Mouse (Mus musculus) urinary bladder, postnatal 4 days (tissue): ENCODE measurements around the gene Lig3.

Experiments used
- DNase-seq, 2 experiments: peaks; one replicate each; pipeline ENCODE4 v3.0.0; 2021 to 2022; ENCODE audit warnings: low spot score in 2 of 2

Gene Lig3

GRCm38 (mm10) chr11:82780983-82781903 is at the start of gene Lig3:
Gene Lig3 (plus strand): TSS chr11:82781108.
- peak; percentile 89 to 93 for DNase-seq

DNA sequence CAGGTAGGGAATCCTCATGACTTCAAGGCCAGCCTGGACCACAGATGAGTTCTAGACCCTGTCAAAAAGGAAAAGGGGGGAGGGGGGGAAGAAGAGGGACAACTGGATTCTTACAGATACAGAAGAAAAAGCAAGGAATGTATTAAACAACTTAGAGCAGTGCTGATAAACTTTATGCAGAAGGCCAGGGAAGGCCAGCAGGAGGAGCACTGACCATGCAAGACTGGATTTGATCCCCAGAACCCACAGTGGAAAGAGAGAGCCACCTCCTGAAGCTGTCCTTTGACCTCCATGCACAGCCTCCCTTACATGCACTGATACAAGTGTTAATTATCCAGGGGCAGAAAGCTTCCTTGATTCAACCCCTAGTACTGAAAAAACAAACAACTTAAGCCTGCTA is 46.7 kb upstream of the Lig3 start:
- DNase-seq = no peak

GRCm38 (mm10) chr11:82739006-82739405 is 41.9 kb upstream of the Lig3 start:
- no peak for DNase-seq

DNA sequence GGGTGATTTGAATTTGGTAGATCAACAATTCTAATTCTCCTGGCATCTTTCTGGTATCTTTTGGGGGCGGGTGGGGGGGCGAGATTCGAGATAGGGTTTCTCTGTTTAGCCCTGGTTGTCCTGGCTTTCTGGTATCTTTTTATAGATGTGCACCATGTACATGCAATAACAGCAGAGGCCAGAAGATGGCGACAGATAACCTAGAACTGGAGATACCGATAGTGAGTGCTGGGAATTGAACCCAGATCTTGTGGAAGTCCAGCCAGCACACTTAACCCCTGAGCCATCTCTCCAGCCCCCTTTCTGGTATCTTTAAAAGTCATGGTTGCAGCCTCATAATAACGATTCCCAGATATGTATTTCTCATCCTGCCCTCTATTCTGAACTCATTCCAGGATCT is 34.8 kb upstream of the Lig3 start:
- DNase-seq = no peak

GRCm38 (mm10) chr11:82746857-82747366 is 34.0 kb upstream of the Lig3 start:
- DNase-seq = no peak

GRCm38 (mm10) chr11:82752349-82753115 is 28.4 kb upstream of the Lig3 start:
- no peak for DNase-seq

GRCm38 (mm10) chr11:82755919-82756318 is 25.0 kb upstream of the Lig3 start:
- DNase-seq = no peak

GRCm38 (mm10) chr11:82762286-82762829 is 18.6 kb upstream of the Lig3 start:
- DNase-seq = no peak

GRCm38 (mm10) chr11:82763261-82763660 is 17.6 kb upstream of the Lig3 start:
- DNase-seq = no peak

GRCm38 (mm10) chr11:82763742-82764437 is 17.0 kb upstream of the Lig3 start, which contains the start of the genes Cct6b and Zfp830:
Gene Cct6b (minus strand): TSS chr11:82764321.
Gene Zfp830 (plus strand): TSS chr11:82764345.
- peak; percentile 88 to 93 for DNase-seq

DNA sequence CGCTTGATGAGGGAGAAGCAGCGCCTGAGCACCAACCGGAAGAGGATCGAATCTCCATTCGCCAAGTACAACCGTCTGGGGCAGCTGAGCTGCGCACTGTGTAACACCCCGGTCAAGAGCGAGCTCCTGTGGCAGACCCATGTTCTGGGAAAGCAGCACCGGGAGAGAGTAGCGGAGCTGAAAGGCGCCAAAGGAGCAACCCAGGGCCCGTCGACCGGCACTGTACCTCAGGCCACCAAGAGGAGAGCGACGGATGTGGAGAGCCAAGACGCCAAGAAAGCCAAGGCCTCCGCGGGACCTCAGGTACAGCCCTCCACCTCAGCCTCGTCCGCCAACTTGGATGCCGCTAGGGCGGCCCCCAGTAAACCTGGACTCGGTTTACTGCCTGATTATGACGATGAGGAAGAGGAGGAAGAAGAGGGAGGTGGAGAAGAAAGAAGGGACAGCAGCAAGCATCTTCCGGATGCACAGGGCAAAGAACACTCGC is 16.4 kb upstream of the Lig3 start:
- DNase-seq = no peak

DNA sequence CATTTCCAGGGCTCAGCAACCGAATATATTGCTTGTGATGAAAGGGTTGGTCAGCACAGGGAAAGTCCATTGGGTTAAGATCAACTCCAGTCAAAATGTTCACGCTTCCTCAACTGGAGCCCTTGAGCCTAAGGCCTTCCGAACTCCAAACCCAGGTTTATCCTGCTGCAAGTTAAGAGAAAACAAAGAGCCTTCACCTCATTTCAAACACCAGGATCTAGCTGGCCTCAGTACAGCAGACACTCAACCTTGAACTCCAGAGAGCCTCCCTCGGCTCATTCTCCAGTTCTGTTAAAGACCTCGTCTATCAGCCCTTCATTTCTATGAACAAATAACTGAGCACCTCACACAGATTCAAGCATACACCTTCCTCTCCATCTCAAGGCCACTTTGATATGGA is 774 bp upstream of the Lig3 start:
- no peak for DNase-seq

DNA sequence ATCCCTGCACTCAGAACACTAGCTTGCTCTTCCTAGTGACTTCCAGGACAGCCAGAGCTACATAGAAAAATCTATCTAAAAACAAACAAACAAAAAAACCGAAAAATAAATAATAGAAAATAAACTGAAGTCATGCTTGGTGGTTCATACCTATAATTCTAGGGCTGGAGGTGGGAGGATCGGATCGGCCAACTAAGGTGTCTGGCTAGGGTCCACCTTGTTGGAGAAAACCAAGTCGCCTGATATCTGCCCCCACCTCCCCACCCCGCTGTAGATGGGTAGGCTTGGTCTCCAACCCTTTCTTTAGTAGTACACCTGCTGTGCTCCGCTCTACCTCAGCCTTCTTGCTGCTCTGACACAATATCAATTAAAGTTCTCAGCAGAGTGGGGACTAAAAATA is 1.3 kb downstream of the Lig3 start:
- DNase-seq = no peak

GRCm38 (mm10) chr11:82783453-82783852 is 2.5 kb downstream of the Lig3 start:
- DNase-seq = no peak

DNA sequence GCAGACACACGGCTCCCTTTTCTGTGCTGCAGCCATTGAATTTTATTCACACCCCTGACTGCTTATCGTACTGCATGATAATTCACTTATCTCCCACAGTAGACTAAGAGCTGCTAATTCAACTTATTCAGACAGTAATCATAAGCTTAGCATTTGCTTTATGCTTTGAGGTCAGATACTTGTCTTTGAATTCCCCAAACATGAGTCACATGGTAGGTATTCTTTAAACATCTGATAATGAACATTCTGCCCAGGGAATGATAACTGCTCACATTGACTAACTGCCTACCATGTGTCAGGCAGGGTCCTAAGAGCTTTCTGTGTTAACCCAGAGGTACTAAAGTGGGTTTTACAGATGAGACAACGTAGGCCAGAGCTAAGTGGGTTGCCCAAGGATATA is 25.7 kb downstream of the Lig3 start:
- DNase-seq = no peak

- DNase-seq = no peak
These were observed 26.5 kb downstream of the Lig3 start for GRCm38 (mm10) chr11:82807370-82807769.

DNA sequence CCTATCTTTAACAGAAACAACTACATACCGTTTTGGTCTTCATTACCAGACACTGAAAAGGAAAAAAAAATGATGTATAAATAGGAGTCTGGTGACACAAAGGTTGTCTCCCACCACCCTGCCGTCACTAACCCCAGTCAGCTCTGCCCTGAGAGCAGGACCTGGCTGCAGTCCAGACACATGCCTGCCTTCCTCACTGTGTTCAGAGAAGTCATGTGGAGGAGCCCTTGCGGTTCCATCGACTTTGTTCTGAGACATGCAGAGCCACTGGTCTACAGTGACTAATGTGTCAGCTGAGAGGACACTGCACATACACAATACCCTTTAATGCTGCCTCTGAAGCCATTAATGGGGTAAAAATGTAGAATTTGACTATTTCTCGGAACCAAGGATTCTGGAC is 27.6 kb downstream of the Lig3 start:
- no peak for DNase-seq

DNA sequence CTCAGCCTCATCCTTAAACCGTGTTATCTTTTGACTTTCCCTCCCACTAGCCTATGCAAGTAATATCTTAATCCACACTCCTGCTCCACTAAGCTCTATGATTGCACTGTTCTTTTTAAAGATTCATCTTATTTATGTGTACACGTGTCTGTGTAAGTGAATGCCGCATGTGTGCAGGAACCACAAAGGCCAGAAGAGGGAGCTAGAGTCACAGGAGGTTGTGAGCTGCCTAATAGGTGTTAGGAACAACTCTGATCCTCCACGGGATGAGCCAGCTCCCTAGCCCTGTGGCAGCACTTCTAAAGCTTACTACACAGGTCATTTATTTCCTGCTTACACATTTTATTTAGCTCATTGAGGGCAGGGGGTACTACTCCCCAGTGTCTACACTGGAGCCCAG is 38.4 kb downstream of the Lig3 start:
- peak in 1 of 2 experiments; percentile 68 for DNase-seq

GRCm38 (mm10) chr11:82820788-82821456 is 40.0 kb downstream of the Lig3 start:
- no peak for DNase-seq

DNA sequence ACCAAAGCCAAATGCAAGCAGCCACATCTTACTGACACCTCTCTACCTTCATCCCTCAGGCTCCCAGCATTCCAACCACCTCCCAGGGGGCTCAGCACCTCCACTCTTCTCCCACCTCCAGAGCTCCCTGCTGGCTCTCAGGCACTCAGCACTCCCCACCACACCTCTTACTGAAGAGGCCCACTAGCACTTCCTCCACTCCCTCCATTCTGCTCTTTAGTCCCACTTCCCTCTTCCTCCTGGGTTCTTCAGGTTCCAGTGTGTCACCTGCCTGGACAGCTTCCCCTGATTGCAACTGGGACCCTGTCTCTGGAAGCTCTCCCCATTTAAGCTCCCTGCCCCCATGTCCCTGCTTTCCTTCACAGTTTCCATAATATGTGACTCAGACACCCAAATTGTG is 45.9 kb downstream of the Lig3 start:
- DNase-seq = no peak
